In the genomic region with DNA sequence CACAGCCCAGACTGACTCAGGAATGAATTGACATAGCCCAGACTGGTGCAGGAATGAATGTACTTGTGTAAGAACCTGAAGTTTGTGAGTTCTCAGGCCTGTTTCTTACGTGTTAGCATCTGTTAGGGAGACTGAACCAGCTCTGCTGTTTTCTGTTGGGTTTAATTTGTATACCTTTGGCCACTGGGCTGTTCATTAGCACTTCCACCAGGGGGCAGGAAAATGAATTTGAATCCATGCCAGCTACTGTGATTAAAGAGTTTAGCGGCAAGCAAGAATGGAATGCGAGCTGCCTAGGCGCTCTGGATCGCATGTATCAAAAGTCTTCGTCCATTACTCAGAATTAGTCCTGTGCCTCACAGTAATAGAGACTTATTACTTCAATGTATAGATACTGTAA, we compare ENCODE assay signal across 7 mouse cellular contexts.
A peak's percentile ranks its signal among the peaks of the same experiment; 100 is the strongest.
DNase-seq lines count a peak whose midpoint lies in the region; ATAC-seq and TF ChIP-seq lines count a peak whose summit lies in the region.

No protein-coding gene starts in this region.

- no peak for TF ChIP-seq EP300 in stomach, postnatal 0 days (optimal IDR thresholded peaks at IDR 0.05)

- H3K4me3 ChIP-seq in spleen, adult 2 months (ENCODE audit: extremely low read depth, insufficient read depth, insufficient read length), result no peak overlapping the region
- no peak overlapping the region for H3K4me3 ChIP-seq in hindbrain, postnatal 0 days (ENCODE audit: low read length)
- no peak overlapping the region for H3K4me3 ChIP-seq in stomach, postnatal 0 days (ENCODE audit: low read depth, low read length)

- H3K27ac ChIP-seq in spleen, adult 2 months (ENCODE audit: insufficient read depth, low read length), result no peak overlapping the region
- no peak overlapping the region for H3K27ac ChIP-seq in hindbrain, postnatal 0 days
- H3K27ac ChIP-seq in stomach, postnatal 0 days (replicated peaks), result no peak overlapping the region

- DNase-seq in spleen, adult 2 months (ENCODE audit: low read depth in 1 of 2, low spot score in 2 of 2), result peak; percentile 14 to 15
- no peak for DNase-seq in spleen, postnatal 4 days (ENCODE audit: low spot score in 2 of 2)
- peak; percentile 40 for DNase-seq in adrenal gland, adult 8-10 months
- peak; percentile 60 for DNase-seq in embryo, embryonic 10.5 days (ENCODE audit: low spot score)
- peak; percentile 83 for DNase-seq in hindbrain, postnatal 0 days (ENCODE audit: low spot score)
- DNase-seq in lung, adult 18-20 months, result peak; percentile 65 to 76
- peak; percentile 66 for DNase-seq in stomach, postnatal 0 days (ENCODE audit: low spot score)

- TF ChIP-seq CTCF in spleen, adult 2 months (IDR thresholded peaks at IDR 0.05; ENCODE audit: extremely low read depth, insufficient read depth, insufficient read length, insufficient replicate concordance), result no peak
- peak; percentile 75 for TF ChIP-seq CTCF in hindbrain, postnatal 0 days (IDR thresholded peaks at IDR 0.05; ENCODE audit: low read depth)
- peak; percentile 76 for TF ChIP-seq CTCF in stomach, postnatal 0 days (IDR thresholded peaks at IDR 0.05; ENCODE audit: low read depth)

- WGBS in spleen, adult 2 months, result 53% methylated on average over 6 of the region's 6 CpGs
- 19% methylated on average over 6 of the region's 6 CpGs for WGBS in hindbrain, postnatal 0 days
- WGBS in stomach, postnatal 0 days, result 15% methylated on average over 6 of the region's 6 CpGs

- H3K9me3 ChIP-seq in hindbrain, postnatal 0 days (ENCODE audit: low read length), result no peaks in the 10 kb centered on the region
- H3K9me3 ChIP-seq in stomach, postnatal 0 days (ENCODE audit: control insufficient read depth, low read length), result no peaks in the 10 kb centered on the region

- H3K36me3 ChIP-seq in spleen, adult 2 months (ENCODE audit: control insufficient read depth, insufficient read depth, low read length), result peaks cover 24% of the 10 kb centered on the region
- H3K36me3 ChIP-seq in hindbrain, postnatal 0 days (ENCODE audit: insufficient read depth, low read length), result no peaks in the 10 kb centered on the region; the same call in 1 of the 2 replicates
- H3K36me3 ChIP-seq in stomach, postnatal 0 days (ENCODE audit: control insufficient read depth, insufficient read depth, low read length), result peaks cover 6% of the 10 kb centered on the region; the same call in 1 of the 2 replicates

- H3K9ac ChIP-seq in hindbrain, postnatal 0 days (replicated peaks; ENCODE audit: low read length), result no peak overlapping the region
- no peak overlapping the region for H3K9ac ChIP-seq in stomach, postnatal 0 days (ENCODE audit: low read length)

- no peak for TF ChIP-seq POLR2A in spleen, adult 2 months (IDR thresholded peaks at IDR 0.05; ENCODE audit: low read depth, low read length)

- H3K4me1 ChIP-seq in spleen, adult 2 months (ENCODE audit: control insufficient read depth, insufficient read depth, insufficient read length), result no peaks in the 10 kb centered on the region
- H3K4me1 ChIP-seq in hindbrain, postnatal 0 days (ENCODE audit: insufficient read depth, low read length), result no peaks in the 10 kb centered on the region
- H3K4me1 ChIP-seq in stomach, postnatal 0 days (replicated peaks; ENCODE audit: control insufficient read depth, insufficient read depth), result no peaks in the 10 kb centered on the region

- no peak overlapping the region for H3K4me2 ChIP-seq in hindbrain, postnatal 0 days (ENCODE audit: low read depth, low read length)
- H3K4me2 ChIP-seq in stomach, postnatal 0 days (replicated peaks; ENCODE audit: low read depth), result no peak overlapping the region

- peak; percentile 44; the same call in 1 of the 2 replicates for ATAC-seq in hindbrain, postnatal 0 days
- ATAC-seq in stomach, postnatal 0 days (ENCODE audit: low FRiP score, low TSS enrichment), result 0 out of 2 replicates have a peak, but pooled peaks have one; percentile 40

- H3K27me3 ChIP-seq in spleen, adult 2 months (ENCODE audit: control insufficient read depth, insufficient read depth, low read length), result no peaks in the 10 kb centered on the region
- no peaks in the 10 kb centered on the region for H3K27me3 ChIP-seq in hindbrain, postnatal 0 days (ENCODE audit: insufficient read depth, low read length)
- H3K27me3 ChIP-seq in stomach, postnatal 0 days (ENCODE audit: control insufficient read depth, insufficient read depth, low read length), result no peaks in the 10 kb centered on the region

Comparison
In these comparisons a context has a peak if more than half of its experiments do, and no peak if none do; other contexts are left out.
1. DNase-seq: peak in spleen, adult 2 months (2 of 2), adrenal gland, adult 8-10 months (single experiment), embryo, embryonic 10.5 days (single experiment), hindbrain, postnatal 0 days (single experiment), lung, adult 18-20 months (2 of 2) and stomach, postnatal 0 days (single experiment); none in spleen, postnatal 4 days (0 of 2).